Mouse (Mus musculus) monocyte, adult 5-6 weeks (primary cell): ENCODE data around the gene Rara. TPM values are rescaled to one million over a fixed set of nuclear protein-coding genes. Genes with fewer than 3 reads are reported as not detected.
"Not testable (repeated sequence)": the region's sequence is repeated elsewhere in the genome, so short reads cannot be mapped to it uniquely, and the experiment has no call there.

Experiments
- ATAC-seq: fragments of 153-309, 156-312 bp; replicated peaks from 2 replicates; pipeline ENCODE4 v1.8.0; 2017; ENCODE audit warnings: mild to moderate bottlenecking; ENCODE audit not compliant: low TSS enrichment, insufficient number of reproducible peaks, severe bottlenecking, poor library complexity, low FRiP score
- total RNA-seq: library from RNA; stranded (forward); fragments of 200-1000, 200-491, 200-594 nt; gene quantifications from 3 replicates; pipeline ENCODE4 v1.2.3, GENCODE M21; 2017

Gene Rara
- total RNA-seq, 1 experiment from 2014 or later: 62.9 TPM

GRCm38 (mm10) chr11:98974871-98975719 lies 47.5 kb downstream of the Rara start:
- peak; percentile 43 for ATAC-seq

GRCm38 (mm10) chr11:98978526-98979148 lies 51.0 kb downstream of the Rara start:
- no peak for ATAC-seq

- no peak for ATAC-seq
Measured at GRCm38 (mm10) chr11:98979356-98979755, 51.7 kb downstream of the Rara start.

GRCm38 (mm10) chr11:98981289-98981996 lies 53.8 kb downstream of the Rara start:
- ATAC-seq: no peak

- 0 out of 2 replicates have a peak, but pooled peaks have one; percentile 29 for ATAC-seq
Measured at GRCm38 (mm10) chr11:98981997-98982772, 54.6 kb downstream of the Rara start.

GRCm38 (mm10) chr11:98982773-98983133 lies 55.1 kb downstream of the Rara start, which contains the start of gene Gjd3:
Gene Gjd3 (minus strand): TSS chr11:98983016.
- ATAC-seq: no peak

GRCm38 (mm10) chr11:98983551-98983950 lies 55.9 kb downstream of the Rara start:
- ATAC-seq: no peak

GRCm38 (mm10) chr11:98985542-98985941 lies 57.9 kb downstream of the Rara start:
- ATAC-seq: no peak

- not testable (repeated sequence) for ATAC-seq
Measured at GRCm38 (mm10) chr11:98988260-98988659, 60.6 kb downstream of the Rara start.

GRCm38 (mm10) chr11:98990866-98991265 lies 63.2 kb downstream of the Rara start:
- ATAC-seq: no peak

- no peak for ATAC-seq
Measured at GRCm38 (mm10) chr11:98995987-98996386, 68.4 kb downstream of the Rara start.

- ATAC-seq: no peak
Measured at GRCm38 (mm10) chr11:98997659-98998058, 70.0 kb downstream of the Rara start.

- ATAC-seq: no peak
Measured at GRCm38 (mm10) chr11:98998776-98999175, 71.2 kb downstream of the Rara start.

- no peak for ATAC-seq
Measured at GRCm38 (mm10) chr11:98999243-98999642, 71.6 kb downstream of the Rara start.

- ATAC-seq: no peak
Measured at GRCm38 (mm10) chr11:99006788-99007187, 79.2 kb downstream of the Rara start.

GRCm38 (mm10) chr11:99010124-99010523 lies 82.5 kb downstream of the Rara start:
- no peak for ATAC-seq

- ATAC-seq: no peak
Measured at GRCm38 (mm10) chr11:99010706-99011105, 83.1 kb downstream of the Rara start.

- no peak for ATAC-seq
Measured at GRCm38 (mm10) chr11:99013856-99014255, 86.2 kb downstream of the Rara start.

GRCm38 (mm10) chr11:99019844-99020243 lies 92.2 kb downstream of the Rara start:
- no peak for ATAC-seq
